Mouse (Mus musculus) right cerebral cortex, adult 18-20 months (tissue): ENCODE data around the gene Npas2.

Source experiments
- DNase-seq: peaks from one replicate; pipeline ENCODE4 v3.0.0; 2022; ENCODE audit warnings: mixed read lengths

Npas2 gene

DNA sequence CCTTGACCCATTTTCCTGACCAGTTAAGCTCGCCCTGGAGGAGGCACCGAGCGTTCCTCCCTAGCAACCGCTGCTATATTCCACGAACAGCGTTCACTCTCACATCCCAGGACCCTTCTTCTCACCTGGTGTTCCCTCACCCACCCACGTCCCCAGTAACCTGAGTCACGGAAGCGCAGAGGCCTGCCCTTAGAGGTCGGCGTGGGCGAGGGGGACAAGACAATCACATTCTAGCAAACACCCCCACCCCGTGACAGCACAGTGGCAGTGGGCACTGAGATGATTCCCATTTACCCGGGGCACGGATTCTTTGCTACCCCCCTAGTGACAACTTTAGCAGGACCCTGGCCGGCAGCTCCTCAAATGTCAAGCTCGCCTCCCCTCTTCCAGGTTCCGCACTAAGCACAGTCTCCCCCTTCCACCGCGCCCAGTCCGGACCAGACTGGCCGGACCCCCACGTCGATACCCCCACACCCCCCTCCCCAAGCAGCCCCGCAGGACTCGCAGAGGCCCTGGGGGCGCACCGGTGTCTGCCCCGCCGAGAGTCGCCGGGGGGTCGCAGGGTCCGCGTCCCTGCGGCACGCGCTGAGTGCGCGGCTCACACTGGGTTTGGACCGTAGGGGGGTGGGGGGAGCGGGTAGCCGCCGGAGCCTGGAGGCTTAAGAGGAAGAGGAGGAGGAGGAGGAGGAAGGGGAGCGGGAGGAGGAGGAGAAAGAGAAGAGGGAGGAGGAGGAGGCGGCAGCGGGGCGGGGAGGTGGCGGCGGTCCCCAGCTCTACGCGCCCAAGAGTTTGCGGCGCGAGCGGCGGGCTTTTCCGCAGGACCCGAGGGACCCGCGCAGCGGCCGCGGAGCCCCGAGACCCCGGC lies at the start of gene Npas2:
TSS of gene Npas2 (plus strand) at position 735 of the 865 bp plus-strand sequence.
- DNase-seq = peak; percentile 55

DNA sequence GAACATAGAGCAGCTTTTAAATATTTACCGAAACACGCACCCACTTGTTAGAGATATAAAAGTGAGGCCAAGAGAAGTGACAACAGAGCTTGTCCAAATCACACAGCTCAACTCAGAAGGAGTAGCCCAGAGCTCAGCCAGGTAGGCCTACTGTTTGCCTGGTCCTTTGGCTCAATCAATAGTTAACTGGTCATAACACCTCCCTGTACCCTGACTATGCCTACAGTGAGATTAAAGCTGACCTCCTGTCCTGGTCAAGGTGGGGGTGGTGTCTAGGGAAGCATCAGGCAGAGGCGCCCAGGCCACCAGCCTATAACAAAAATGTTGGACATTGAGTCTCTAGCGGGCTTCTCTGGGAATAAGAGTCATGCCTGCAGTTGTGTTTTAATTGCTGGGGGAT lies 36.8 kb upstream of the Npas2 start:
- DNase-seq = no peak

DNA sequence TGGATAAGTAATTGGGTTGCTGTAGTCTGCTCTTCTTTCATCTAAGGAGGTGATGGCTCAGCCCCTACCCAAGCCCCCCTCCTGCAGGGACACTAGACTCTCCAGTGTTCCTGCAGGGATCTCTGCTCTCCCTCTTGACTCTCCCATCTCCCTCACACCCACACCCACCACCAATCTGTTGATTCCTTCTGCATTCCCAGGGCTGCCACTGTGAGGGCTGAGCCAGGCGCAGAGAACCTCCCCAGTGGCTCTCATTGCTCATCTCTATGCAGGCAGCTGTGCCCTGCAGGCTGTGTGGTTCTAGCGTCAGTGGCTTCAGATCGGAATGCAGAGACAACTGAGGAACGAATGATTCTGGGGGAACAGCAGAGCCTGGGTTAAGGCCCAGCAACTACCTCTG lies 33.4 kb upstream of the Npas2 start:
- peak; percentile 77 for DNase-seq

DNA sequence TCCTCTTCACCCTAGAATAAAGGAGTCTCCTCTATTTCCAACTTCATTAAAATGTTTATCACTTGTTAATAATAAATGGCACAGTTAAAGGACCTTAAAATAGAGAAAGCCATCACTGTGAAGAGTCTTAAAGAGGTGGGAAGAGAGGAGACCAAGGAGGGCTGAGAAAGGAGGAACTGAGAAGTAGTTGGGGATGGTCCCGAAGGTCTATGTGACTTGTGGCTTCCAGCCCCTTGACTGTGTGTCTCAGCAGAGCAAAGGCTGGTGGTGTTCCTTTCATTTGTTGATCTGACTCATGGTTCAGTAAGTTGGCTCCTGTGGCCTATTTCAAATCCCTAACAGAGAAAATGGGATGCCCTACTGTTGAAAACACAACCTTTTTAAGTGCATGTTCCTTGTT lies 30.5 kb upstream of the Npas2 start:
- no peak for DNase-seq

DNA sequence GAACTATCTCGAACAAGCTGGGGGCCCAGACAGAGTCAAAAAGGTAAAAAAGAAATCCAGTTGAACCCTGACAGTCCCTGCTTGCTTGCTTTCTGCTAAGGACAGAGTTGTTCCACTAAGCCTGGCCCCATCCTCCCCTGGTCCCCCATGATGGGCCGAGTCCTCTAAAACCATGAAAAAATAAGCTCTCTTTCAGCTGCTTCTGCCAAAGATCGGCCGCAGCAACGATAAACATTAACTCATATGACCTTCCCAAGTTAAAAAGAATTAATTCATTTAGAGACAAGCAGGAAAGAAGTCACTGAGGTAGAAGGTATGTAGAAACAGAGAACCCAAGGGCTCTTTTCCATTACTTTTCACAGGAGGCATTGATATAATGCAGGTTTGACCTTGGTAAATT lies 16.8 kb upstream of the Npas2 start:
- no peak for DNase-seq

DNA sequence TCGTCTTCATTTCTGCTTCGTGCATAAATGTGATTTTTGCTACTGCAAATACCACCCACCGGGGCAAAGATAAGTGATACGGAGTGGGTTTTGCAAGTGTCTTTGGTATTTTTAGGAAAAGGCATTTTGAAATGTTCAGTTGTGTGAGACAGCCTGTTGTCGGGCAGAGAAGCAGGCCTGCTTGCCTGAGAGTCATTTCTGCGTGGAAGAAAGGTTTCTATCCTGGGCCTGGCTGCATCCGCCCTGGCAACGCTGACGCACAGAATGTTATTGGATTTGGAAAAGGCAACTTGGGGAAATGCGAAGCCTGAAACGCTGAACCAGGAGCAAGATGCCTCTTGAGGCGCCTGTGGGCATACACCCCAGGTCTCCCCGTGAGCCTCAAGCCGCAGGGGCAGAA lies 16.3 kb upstream of the Npas2 start:
- DNase-seq = peak; percentile 88

DNA sequence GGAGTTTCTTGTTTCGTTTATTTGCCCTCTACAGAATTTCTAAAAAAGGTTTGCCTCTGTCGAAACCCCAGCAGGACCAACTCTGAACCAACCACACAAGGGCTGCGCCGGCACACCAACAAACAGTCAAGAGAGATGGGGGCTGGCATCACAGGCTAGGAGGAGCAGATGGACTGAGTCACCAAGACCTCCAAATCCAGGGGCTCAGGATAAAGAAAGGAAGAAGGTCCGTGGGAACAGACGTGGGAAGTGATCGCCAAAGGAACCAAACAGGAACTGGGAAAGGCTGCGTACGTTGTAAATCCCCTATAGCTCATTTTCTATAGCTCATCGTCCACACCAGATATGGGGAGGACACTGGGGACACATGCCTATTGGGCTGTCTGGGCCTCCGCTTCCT lies 13.7 kb upstream of the Npas2 start:
- DNase-seq = peak; percentile 63

DNA sequence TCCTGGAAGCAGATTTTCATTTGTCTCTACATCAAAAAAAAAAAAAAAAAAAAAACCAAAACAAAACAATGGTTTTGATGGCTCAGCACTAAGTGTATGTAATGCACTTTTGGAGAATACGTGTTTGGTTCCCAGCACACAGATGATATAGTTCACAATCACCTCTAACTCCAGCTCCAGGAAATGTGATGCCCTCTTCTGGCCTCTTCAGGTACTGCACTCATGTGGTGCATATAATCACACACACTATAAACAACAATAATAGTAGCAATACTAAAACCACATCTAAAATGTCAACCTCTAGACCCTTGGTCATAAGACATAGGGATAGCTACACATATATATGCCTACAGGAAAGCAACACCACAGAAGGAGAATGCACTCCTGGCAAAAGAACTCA lies 13.0 kb upstream of the Npas2 start:
- no peak for DNase-seq

DNA sequence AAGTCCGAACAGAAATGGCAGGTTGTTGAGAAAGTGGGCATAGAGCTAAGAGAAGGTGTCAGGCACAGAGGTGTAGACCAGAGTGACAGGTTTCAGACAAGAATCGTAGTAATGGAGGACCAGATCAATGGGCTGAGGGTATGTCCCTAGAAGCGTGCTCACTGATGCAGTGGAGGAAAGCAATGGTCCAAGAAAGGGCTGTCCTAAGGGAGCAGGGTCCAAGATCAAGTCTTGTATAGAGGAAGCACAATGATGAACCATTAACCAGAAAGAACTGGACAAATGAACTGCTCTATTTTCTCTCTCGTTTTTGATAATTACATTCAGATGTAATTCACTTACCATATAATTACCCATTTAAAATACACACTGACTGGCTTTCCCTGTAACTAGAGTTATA lies 11.6 kb upstream of the Npas2 start:
- DNase-seq = no peak

DNA sequence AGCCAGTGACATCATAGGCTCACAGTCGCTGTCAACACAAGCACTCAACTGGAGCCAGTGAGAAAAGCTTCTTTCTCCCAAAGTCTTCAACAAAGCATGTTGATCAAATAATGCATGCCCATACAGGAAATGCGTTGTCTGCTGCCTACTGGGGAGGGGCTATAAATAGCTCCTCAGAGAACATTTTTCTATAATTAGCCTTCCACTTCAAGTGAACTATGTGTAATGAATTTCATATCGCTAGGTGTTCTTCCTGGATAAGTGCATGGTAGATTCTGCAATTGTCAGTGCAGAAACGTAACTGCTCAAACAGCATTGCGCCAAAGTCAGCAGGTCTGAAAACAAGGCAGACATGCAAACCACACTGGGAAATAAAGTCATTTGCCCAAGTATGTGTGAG lies 7.7 kb upstream of the Npas2 start:
- DNase-seq = no peak

DNA sequence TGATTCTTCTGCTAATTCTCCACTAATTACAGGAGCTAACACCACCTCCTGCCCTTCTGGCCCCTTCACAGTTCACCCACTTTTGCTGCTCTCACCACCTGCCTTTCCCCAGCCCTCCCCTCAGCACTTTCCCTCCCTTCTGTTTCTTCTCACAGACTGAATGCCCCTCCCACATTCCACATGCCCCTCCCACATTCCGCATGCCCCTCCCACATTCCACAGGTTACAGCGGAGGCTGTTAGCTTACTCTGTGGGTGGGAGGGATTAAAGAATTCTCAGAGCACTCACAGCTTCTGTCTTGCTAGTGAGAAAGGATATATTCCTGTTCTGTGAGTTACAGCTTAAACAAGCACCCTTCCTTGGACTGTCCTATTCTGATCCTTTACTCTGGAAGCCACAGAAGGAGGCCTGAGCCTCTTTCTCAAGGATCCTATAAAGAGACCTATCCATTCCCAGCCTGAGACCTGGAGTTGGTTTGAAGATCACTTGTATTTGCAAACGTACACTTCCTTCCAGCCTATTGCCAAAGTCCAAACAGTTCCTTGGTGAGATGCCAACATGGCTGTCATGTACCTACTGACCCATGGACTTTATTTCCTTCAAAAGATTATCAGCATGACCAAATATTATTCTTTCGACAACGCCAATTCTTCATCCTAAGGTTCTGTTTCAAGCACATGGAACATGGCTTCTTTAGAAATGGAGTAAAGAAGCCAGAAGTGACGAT lies 6.7 kb upstream of the Npas2 start:
- DNase-seq = no peak

DNA sequence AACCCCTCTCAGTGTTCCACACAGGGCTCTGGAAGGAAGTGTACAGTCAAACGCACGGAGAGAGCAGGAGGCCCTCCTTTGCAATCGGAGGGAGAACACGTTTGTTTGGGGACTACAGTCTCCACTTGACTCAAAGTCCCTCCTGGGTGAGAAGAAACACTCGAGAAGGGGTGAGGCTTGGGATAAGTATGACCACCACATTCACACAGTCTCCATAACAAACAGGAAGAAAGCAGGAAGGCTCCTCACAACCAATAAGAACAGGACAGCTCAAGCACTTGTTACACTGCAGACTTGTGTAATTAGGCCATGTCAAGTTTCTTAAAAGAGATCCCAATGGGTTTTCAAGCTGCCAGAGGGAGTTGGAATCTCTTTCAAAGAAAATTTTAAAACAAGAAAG lies 2.4 kb upstream of the Npas2 start:
- no peak for DNase-seq

DNA sequence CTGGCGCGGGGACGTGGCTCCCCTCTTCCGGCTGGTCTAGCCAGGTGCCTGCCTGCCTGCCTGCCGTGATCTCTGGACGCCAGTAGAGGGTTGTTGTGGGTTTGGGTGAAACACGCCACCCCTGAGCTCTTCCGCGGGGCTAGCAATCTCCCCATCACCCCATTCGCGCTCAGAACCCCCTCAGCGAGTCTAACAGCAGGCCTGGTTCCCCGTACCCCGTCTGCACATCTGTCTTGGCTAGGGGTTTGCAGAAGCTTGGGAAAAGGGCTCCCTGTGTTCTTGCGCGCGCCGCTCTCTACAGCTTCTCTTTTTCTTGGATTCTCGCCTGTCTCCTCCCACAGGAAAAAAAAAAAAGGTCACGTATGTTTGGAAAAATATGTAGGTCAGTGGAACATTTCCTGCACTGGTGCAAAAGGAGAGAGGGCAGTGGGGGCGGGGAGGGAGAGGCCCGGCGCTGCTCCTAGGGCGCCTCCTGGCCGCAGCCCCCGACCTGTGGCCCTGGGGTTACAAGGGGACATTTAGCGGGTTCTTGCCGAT lies 1.0 kb upstream of the Npas2 start:
- peak; percentile 77 for DNase-seq

DNA sequence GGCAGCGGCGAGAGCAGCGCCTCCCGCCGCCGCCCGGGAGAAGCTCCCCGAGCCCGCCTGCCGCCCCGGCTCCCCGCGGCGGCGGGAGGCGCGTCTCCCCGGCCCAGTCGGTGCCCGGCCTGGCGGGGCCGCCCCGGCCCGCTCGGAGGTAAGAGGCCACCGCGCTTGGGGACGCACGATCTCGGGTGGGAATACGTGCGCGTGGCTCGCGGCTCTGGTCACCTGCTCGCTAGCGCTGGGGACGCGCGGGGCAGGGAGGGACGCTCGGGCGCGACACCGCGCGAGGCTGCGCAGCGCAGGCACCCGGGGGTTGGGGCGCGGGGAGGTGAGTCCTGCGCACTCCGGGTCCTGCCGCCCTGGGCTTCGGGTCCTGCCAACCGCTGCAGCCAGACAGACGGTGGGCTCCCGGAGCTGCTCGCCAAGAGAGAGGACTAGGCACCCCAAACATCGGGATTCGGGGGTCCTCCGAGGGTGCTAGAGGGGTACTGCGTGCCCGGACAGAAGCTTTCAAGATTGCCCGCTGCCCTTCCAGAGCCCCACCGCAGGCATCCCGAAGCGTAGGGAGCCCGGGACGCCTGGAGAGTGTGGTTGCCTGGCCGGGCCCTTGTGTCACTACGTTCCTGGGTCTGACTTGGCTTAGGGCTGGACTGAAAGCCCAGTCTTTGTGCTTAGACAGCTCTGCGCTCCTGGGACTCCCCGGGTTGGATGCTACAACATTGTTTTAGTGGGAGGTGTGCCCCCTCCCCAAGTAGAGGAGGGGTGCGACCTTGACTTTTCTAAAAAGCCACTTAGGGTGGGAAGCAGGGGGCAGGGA lies 538 bp downstream of the Npas2 start:
- peak; percentile 72 for DNase-seq

DNA sequence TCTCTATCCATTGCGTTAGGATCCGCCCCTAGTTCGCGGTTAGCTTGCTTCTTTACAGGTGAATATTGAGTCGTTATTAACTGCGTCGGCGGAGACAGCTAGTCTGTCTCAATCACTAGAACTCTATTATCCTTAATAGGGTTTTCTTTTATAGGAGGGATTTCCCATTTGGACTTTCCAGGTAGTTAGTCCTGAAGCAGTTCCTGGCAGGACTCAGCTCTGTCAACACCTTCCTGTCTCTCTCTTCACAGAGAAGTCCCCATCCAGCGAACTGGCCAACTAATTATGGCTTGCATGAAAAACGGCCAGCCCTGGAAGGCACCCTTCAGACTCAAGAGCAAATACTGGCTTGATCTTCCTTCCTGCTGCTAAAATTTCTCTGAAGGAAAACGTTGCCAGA lies 1.4 kb downstream of the Npas2 start:
- DNase-seq = no peak

DNA sequence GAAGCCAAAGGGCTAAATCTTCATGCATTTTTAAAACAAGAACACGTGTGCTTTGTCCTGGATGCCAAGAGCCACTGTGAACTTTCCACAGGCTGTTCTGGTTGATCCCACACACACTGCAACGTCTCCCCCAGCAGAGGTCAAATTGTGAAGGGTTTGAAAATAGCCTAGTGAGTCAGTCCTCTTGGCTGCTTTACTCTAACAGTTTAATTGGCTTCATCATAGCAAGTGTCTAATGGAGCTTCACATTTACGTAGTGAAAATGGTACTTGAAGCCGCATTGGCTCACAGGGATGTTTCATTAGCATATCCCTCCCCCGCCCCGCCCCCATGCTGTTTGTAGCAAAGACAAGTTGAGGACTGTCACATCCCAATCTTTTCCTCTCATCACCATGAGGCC lies 2.6 kb downstream of the Npas2 start:
- no peak for DNase-seq

DNA sequence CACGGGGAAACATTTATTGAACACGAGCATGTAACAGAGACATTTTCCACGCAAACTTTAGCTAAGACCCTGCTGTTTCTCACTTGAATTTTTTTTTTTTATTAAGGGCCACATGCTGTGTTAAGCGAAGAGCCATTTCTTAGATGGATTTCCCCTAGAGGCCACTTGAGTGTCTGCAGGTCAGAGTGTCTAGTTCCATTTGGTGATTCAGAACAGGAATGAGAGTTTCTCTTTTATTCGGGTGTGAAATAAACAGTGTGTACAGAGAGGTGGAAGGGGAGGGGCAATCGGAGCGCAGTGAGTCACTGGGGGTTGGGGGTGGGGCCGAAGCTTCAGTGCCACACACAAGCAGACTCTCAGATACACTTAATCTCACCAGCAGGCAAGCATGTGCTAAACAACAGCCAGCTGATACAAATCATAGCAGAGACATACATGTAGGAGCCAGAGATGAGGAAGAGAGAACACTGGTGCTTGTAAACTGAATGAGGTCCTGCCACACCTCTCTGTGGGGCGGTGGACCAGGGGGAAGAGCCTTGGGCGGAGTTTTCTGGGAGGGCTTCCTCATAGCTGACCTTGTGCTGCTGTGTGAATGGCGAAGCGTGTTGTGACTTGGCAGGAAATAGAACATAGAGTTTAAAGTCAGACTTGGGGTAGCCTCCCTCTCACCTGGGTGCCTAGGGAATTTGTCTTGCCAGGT lies 3.3 kb downstream of the Npas2 start:
- DNase-seq = no peak

DNA sequence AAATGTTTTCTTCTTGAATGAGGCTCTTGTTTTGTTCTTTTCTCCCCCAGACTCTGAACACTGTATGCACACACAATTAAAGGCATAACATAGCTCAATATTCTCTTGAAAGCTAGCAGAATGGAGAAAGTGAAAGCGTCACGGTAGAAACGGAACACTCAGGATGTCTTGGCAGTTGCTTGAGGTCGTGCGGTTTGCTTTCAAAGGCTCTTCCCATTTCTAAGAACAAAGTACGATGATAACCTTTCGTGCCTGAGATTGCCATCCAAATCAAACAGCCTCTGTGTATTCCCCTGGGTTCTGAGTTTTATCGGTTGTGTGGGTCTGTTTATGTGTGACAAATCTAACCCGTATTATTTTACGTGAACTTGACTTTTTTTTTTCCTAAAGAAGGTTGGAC lies 11.5 kb downstream of the Npas2 start:
- DNase-seq = no peak

DNA sequence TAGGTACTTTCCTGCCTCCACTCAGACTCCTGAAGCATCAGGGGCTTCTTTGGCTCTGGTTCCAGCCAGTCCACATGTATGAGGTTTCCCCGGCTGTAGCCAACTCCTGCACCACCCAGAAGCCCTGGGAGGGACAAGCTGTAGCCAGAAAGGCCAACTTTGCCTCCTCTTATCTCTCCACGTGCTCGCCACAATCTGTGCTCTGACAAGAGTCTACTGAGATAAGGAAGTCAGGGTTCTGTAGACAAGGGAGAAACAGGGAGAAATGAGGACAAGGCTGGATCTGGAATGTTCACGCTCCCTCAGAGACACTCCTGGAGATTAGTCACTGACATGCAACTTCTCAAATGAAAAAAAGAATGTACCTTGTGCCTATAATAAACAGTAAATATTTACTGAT lies 12.2 kb downstream of the Npas2 start:
- no peak for DNase-seq

DNA sequence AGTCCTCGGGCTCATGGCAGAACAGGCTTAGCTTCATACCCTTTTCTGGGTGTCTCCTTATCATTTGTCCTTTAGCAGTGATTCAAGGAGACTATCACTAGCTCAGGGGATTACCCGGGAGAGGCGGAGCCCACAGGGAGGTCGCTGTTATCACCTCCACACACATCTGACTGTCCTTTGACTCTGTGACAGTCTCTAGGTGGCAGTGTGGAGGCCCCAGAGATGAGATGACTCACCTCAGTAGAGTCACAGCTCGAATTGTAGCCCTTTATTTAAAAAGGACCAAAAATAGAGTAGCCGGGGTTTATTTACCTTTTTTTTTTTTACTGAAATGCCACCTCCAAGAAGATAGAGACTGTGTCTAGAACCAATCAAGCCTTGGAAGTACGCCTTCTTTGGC lies 13.4 kb downstream of the Npas2 start:
- DNase-seq = peak; percentile 61

DNA sequence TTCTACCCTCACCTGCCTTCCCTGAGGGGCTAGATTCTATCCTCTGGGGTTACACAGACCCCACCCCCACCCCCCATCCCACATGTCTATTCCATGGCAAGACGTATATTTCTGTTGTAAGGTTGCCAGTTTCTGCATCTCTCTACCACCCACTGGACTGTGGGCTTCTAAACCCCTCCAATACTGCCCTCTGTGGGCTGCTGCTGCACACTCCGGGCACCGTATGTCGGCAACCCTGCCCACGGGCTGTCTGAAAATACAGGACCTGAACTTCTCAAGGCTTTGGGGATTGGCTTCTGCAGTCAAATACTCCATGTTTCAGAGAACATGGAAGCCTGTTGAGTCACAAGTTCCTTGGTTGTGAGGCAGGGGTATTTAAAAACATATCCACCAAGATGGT lies 17.4 kb downstream of the Npas2 start:
- no peak for DNase-seq

DNA sequence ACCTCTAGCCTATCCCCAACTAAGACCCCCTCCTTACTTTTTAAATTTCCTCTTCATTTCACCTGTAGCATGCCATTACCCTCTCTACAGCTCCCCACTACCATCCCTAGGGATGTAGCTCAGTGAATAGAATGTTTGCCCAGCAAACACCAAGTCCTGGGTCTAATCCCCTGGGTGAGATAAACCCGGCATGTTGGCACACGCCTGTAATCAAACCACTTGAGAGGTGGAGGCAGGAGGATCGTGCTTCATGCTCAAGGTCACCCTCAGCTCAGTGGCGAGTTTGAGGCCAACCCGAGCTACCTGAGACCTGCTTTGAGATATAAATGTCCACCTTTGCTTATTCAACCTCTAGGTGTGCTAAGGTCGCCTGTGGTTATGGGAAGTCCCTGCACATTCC lies 19.5 kb downstream of the Npas2 start:
- DNase-seq = no peak

DNA sequence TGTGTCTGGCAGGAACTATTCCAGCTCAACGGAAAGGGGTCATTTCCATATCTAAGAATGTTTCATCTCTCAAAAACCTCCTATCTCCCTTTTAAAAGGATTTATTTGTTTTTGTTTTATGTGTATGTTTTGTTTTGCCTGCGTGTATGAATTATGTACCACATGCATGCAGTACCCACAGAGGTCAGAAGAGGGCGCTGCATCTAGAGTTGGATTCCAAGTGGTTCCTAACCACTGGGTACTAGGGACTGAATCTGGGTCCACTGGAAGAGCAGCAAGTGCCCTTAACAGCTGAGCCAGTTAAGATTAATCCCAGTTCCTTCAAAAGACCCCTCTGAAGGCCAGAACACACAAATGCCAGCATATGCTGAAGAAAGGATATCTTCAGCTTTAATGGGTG lies 24.1 kb downstream of the Npas2 start:
- DNase-seq = no peak
